Mouse (Mus musculus) heart, postnatal 14 days (tissue): ENCODE data around the gene Hist2h2aa2. TPM values are rescaled to one million over a fixed set of nuclear protein-coding genes. Genes with fewer than 3 reads are reported as not detected.
"Not testable (repeated sequence)": the region's sequence is repeated elsewhere in the genome, so short reads cannot be mapped to it uniquely, and the experiment has no call there.

Experiments
- DNase-seq, 2 experiments: peaks; one replicate each; pipeline ENCODE4 v3.0.0; 2021 to 2022
- intact Hi-C: fragments of 180-260 bp; cut with DNase I; formaldehyde crosslinking; loops from one replicate; pipeline ENCODE4 v1.15.1; 2025
- total RNA-seq, 2 experiments: library from RNA; stranded (reverse); gene quantifications; 2 replicates each; pipeline ENCODE4 v1.2.3; 2021

Hist2h2aa2 gene
- total RNA-seq, 2 experiments from 2014 or later: 357 to 468 TPM

DNA sequence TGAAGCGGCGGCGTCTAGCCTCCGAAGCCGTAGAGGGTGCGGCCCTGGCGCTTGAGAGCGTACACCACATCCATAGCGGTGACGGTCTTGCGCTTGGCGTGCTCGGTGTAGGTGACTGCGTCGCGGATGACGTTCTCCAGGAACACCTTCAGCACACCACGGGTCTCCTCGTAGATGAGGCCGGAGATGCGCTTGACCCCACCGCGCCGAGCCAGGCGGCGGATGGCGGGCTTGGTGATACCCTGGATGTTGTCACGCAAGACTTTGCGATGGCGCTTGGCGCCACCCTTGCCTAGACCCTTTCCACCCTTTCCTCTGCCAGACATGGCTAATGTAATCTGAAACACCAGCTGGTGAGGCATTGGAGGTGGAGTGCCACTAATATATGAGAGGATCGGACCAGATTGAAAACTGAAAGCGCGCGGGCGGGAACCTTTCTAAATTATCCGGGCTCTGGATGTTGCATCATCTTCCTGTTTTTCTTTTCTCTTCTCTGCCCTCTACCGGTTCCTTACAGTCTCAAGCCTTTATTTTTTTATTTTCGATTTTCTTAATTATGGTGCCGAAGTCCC, 23.0 kb upstream of the Hist2h2aa2 start, which contains the start of gene Hist2h4:
Gene Hist2h4 (minus strand): TSS at position 333 of the 572 bp plus-strand sequence.
- intact Hi-C loops: loop anchor here (1.0 to 2.0 kb wide), 2 partner anchors 16 to 43 kb away; partner anchors contain the start of genes Hist2h2ac and Hist2h3c1
- peak; percentile 92 to 96 for DNase-seq

DNA sequence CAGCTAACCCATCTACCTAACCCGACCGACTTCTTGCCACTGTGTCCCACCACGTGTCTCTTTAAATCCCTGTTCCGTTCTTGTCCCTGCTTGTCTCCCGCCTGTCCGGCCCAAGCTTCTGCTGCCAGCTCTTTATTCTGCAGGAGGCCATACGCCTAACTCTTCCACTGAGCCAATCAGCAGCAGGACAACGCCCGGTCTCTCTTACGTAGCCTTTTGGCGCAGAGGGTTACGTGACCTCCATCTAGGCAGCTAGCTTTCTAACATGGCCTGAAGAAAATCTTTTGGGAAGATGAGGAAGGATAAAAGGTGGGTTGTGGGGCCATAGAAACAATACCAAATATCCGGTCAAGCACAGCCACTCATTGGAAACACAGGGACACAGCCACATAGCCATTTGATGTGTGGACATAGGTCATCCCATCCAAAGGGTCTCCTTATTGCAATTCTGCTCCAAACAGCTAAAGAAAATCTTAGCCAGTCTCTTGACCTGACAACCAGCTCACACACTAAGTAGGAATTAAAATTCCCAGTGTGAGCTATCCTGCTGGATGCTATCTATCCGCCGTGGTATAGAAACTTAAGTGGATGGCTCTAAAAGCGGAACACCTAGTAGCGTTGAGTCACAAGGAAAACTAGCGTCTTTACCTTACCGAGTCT, 22.3 kb upstream of the Hist2h2aa2 start:
- peak; percentile 84 to 88 for DNase-seq

DNA sequence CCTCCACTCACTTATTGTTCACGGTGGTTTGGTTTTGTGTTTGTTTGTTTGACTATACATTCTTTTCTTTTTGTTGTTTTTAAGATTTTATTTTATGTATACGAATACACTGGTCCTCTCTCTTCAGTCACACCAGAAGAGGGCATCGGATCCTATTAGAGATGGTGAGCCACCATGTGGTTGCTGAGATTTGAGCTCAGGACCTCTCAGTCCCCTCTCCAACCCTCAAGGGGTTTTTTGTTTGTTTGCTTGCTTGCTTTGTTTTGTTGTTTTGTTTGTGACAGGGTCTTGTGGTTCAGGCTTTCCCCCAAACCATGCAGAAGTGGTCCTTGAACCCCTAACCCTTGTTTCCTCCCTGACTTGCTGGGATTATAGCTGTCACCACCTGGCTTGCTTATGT, 21.5 kb upstream of the Hist2h2aa2 start:
- intact Hi-C loops: loop anchor here (2.0 kb wide), 1 partner anchor 15 kb away; the partner anchor contains the start of gene Hist2h3c1
- DNase-seq: no peak

More for the DNA sequence above, 22.3 kb upstream of the Hist2h2aa2 start:
- intact Hi-C loops: loop anchor here (2.0 kb wide), 1 partner anchor 16 kb away; the partner anchor contains the start of gene Hist2h3c1

DNA sequence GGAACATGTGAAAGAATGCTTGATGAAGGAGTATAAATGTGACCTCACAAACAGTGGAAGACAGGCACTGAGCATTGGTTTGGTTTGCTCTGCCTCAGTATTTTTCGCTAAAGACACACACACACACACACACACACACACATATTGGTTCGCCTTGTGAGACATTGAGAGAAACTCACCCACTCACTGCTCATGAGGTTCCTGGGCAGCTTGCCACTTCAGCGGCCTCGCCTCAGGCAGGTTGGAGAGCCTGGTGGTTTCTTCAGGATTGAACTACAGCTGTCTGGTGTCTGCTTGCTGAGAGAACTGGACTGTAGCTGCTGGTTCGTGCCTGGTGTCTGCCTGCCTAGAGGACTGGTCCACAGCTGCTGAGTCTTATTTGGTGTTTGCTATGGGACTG, 20.1 kb upstream of the Hist2h2aa2 start:
- intact Hi-C loops: no loop called here
- no peak for DNase-seq

DNA sequence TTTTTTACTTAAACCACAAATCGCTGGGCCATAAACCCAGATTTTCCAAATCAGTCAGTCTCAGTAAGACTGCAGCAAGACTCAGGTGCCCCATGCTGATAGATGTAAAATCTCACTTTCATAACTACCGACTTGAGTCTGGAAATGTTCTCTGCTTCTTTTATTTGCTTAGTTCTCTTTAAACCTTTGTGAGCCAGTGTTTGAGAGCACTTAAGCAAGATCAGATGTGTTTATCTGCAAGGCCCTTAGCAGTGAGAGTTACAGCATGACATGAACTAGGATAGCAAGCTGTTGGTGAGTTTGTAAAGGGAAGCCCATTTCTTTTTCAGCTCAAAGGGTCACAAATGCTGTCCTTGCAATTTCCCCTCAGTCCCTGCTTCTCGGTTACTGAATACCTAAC, 17.1 kb upstream of the Hist2h2aa2 start:
- DNase-seq: no peak
- intact Hi-C loops: loop anchor here (10.0 kb wide), 1 partner anchor 52 kb away; no protein-coding TSS in a partner anchor

DNA sequence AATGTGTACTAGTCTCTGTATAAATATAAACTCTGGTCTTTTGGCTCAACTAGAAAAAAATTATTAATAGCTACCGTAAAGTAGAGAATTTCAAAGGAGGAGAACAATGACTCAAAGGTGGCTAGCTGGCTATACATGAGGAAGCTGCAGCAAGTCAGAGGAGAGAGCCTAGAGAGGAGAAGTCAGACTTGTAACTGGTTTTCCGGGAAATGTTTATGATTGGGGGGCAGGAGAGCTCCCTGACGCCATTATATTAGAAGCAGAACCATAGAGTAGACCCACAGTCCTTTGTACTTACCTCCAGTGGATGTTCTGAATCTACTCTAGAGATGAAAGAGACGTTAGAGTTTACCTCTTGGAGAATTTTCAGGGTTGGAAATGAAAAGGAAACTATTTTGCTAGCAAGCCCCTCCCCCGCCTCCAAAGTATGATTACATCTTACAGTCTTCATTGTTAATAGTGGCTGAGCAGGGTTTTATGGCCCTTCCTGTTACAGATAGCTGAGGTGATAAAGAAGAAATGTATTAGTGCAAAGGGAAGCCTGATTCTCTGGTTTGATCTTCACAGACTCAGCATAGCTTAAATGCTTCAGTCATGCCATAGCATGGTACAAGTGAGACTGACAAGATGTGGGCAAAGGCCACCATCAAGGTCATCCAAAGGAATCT, 16.0 kb upstream of the Hist2h2aa2 start:
- no peak for DNase-seq
- intact Hi-C loops: loop anchor here (10.0 kb wide), 1 partner anchor 51 kb away; no protein-coding TSS in a partner anchor

DNA sequence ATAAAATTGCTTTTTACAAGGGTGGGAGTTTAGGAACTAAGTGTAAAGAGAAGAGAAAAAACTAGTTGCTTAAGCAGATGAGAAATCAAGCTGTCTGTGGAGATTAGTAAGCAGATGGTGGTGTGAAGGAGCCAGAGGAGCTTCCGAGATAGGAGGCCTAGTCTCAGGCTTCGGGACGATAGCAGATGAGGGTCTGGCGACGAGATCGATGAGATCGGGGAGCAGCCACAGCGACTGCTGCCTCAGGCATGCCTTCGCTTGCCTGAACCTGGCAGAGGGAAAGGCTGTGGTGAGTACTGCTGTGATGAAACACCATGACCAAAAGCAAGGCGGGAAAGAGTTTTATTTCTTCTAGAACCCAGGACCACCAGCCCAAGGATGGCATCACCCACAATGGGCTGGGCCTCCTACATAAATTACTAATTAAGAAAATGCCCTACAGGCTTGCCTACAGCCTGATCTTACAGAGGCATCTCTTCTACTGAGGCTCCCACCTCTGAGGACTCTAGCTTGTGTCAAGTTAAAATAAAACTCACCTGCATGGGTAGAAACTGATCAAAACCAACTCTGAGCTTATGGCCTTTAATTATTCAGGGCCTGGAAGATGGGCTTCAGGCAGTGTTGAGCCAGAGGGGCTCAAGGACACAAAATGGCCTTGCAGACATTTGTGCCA, 14.7 kb upstream of the Hist2h2aa2 start:
- intact Hi-C loops: loop anchor here (10.0 kb wide), 1 partner anchor 50 kb away; no protein-coding TSS in a partner anchor
- no peak for DNase-seq

DNA sequence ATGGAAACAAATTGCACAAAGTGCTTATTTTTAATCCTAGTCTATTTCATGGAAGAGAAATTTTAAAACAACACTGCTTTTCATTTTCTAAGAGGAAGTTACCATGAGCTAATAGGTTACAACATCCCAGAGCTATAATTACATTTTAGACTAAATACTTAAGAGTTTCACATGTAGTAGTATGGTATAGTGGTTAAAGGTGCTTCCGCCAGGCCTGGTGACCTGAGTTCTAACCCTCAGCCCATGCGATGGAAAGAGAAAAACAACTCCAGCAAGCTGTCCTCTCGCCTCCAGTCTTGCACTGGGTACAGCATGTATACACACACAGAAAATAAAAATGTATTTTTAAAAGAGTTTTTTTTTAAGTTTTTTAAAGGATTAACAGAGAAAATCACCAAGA, 11.7 kb upstream of the Hist2h2aa2 start:
- intact Hi-C loops: loop anchor here (10.0 kb wide), 1 partner anchor 47 kb away; no protein-coding TSS in a partner anchor

DNA sequence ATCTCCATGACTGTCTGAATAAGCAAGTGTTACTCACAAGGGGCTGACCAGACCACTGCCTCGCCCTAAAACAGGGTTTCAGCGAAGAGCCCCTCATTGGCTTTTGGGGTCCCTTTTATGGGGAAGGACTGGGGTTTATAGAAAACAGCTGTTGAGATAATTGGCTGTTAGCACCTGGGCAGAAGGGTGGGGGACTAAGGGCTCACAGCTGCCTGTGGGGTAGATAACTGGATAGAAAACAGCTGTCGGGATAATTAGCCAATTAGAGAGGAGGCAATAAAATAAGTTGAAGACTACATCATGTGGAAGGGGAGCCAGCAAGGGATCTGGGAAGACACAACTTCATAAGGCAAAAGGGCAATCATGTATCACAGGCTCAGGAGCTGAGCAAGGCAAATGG, 10.8 kb upstream of the Hist2h2aa2 start:
- DNase-seq: no peak
- intact Hi-C loops: loop anchor here (10.0 kb wide), 1 partner anchor 46 kb away; no protein-coding TSS in a partner anchor

More for the DNA sequence above, 11.7 kb upstream of the Hist2h2aa2 start:
- no peak for DNase-seq

DNA sequence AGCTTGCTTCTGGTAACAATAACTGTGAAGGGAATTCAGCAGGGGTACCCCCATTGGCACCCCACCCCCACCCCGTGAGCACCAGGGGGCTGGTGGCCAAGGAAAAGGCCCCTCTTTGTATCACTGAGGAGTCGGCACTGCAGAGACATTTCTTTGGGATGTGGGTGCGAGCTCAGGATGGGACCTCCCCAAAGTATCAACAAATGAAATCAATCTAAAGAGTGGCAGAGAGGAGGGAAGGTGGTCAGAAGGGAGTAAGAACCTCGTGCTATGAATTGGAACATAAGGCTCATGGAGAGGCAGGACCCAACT, 8.9 kb upstream of the Hist2h2aa2 start:
- intact Hi-C loops: no loop called here
- no peak for DNase-seq

DNA sequence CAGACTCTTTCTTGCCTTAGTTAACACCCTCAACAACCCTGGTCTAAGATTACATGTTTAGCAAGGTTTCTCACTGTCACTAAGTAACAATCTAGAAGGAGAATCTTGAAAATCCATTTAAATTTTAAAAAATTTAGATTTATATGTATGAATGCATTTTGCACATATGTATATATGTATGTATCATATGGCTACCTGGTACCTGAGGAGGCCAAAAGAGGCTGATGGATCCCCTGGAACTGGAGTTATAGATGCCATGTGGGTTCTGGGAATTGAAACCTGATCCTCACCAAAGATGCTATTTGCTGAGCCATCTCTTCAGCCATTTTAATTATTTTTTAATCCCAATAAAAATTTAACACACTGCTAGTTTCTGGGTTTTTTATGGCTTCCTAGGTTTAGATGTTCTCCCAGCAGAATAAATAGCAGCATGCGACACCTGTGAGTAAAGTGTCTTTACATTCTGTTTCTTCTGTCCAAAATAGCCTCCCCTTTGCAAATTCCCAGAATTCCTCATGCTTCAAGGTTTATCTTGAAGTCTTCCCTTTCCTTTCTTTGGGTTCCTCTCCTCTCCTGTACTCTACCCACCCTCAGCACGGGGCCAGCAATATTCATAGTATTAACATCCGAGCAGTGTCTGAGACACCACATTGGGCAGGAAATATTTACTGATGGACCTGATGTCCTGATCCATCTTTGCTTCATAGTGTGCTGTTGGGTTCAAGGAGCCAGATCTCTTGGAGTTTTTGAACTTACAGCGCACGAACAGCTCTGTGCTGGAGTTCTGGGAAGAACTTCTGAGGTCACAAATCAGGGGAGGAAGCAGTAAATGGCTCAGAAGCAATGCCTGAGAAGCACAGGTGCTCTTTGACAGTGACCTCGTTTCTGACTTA, 8.3 kb upstream of the Hist2h2aa2 start:
- intact Hi-C loops: no loop called here
- DNase-seq: no peak

DNA sequence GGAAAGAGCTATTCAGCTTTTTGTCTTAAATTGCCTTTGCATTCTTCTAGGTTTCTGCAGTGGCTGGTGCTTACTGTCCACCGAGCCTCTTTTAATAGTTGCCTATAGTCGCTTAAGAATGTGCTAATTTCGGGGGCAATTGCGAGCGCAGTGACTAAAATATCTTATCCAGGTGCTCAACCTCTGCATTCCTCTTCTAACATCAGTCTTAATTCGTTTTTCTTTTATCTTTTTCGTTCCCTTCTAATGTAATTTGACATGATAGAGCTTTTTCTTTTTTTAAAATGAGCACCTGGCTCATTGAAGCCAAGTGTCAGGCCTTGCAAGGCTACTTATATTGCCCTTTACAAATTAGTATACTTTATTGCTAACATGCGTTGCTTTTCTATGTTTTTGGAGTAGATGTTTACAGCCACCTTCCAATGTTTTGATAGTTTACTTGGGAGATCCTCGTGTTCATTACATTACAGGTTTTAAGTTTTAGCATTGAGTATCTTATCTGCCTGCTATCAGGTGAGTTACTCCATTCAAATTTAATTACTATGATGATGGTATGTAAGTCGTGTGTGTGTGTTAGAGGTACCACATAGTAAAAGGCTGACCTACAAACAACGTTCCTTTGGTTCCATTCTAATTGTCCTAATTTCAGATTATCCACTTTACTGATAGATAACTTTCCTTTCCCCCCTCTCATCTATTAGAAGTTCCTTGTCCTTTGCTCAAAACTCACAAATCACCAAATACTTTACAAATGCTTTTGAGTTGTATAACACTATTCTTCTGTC, 7.5 kb upstream of the Hist2h2aa2 start:
- intact Hi-C loops: loop anchor here (2.0 kb wide), 1 partner anchor 15 kb away; the partner anchor contains the start of gene Hist2h4
- DNase-seq: no peak

DNA sequence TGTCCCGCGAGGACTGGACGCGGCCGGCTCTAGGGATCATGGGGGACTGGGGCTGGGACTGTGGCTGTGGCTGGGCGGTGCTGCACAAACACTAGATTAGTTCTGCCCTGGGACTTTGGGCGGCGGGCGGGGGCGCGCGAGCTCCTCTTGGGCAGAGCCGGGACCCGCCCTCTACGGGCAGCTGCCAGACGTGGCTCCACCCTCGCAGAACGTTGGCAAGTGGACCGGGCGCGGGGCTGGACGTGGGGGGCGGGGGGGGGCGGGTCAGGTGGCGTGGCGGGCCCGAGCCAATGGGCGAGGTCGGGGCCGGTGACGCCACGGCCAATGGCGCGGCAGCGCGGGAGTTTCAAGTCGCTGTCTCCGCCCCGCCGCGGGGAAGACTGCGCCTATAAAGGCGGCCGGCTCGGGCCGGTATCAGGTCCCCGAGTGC, 6.4 kb upstream of the Hist2h2aa2 start, which contains the start of gene Hist2h3c1:
Gene Hist2h3c1 (plus strand): TSS at position 259 of the 430 bp plus-strand sequence.
- intact Hi-C loops: loop anchor here (2.0 kb wide), 1 partner anchor 16 kb away; the partner anchor contains the start of gene Hist2h4

DNA sequence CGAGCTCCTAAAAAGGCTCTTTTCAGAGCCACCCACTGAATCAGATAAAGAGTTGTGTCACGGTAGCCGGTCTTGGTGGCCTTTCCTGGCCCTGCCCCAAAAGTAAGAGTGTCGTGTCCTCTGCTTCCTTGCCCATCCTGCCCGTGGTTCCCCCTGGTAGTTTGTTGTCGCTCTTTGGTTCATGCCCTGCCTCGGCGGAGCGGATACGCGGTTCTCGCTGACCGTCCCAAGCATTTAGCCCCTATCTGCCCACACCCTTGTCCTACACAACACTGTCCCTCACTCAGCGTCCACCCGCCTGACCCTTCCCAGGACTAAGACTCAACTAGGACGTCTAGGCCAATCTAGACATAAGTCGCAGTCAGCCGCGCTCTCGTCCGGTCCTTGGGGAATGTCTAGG, 5.9 kb upstream of the Hist2h2aa2 start:
- intact Hi-C loops: loop anchor here (2.0 kb wide), 1 partner anchor 17 kb away; the partner anchor contains the start of gene Hist2h4
- not testable (repeated sequence) for DNase-seq

More for the DNA sequence above, 6.4 kb upstream of the Hist2h2aa2 start, which contains the start of gene Hist2h3c1:
- not testable (repeated sequence) for DNase-seq

DNA sequence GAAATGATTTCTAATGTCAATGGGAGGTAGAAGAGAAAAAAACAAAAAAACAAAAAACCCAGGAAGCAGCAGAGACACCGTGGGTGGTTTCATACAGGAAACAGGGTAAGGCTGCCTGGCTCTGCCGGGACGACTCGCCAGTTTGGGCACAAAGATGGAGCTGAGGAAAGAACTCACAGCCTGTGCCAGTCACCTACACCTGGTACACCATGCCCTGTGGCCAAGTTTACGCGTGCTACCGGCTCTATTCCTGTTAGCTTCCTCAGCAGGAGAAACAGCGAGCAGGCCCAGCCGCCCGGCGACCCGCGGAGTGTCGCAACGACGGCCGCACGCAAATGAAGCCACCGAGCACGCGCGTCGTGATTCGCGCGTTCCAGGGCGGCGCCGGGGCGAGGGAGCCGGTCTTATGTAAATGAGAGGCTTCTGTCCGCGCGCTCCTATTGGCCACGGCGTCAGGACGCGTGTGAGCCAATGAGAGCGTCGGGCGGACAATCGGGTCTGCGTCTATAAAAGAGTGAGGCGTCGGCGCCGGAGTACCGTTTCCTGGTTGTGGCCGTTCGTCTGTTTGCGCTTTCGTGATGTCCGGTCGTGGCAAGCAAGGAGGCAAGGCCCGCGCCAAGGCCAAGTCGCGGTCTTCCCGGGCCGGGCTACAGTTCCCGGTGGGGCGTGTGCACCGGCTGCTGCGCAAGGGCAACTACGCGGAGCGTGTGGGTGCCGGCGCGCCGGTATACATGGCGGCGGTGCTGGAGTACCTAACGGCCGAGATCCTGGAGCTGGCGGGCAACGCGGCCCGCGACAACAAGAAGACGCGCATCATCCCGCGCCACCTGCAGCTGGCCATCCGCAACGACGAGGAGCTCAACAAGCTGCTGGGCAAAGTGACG, 5.2 kb upstream of the Hist2h2aa2 start, which contains the start of gene Hist2h2aa1:
Gene Hist2h2aa1 (plus strand): TSS at position 495 of the 884 bp plus-strand sequence.
- intact Hi-C loops: not testable (repeated sequence)
- DNase-seq: peak; percentile 83 to 85

DNA sequence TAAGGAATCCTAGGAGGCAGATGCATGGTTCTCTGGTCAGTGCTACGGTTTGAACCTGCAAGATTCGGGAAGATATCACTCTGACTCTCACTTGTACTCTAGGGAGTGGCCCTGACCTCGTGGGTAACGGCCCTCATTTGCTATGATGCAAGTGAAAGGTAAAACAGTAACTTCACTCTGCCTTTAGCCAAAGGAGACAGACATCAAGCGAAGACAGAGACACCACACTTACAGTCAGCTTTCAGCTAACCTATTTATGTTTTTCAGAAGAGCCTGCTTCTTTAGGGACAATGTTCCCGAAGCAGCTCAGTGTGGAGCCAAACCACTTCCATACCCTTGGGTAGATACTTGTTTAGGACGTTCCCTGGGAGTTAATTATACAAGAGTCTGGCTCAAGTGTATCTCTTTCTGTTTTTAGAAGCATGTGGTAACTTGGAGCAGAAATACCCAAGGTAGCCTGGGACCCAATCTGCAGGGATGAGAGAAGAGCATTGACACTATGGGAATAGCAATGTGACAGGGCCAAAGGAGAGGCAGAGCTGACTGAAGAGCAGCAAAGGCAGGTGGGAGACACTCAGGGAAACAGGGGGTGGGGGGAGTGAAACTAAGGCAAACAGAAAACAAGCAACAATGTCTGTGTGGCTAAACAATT, 4.0 kb upstream of the Hist2h2aa2 start:
- no peak for DNase-seq
- intact Hi-C loops: no loop called here

DNA sequence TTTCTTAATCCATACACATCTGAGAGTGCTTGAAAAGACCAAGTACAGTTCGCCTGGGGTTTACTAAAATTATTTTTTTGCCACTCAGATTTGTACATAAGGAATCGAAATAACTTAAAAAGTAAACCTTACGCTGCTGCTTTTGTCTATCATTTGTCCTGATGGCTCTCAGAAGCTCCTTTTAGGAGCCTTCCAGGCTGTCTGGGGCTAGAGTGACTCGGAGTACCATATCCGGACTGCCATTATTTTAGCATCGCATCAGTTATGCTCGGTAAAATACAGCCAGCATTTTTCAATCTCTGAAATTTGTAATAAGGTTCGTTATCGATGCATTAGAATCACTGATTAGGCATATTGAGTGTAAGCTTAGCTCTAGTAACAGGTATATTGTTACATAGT, 722 bp upstream of the Hist2h2aa2 start:
- intact Hi-C loops: no loop called here
- DNase-seq: no peak
